Mouse (Mus musculus) liver, adult 2 months (tissue): ENCODE data around the gene Sh2d1b2. TPM values are rescaled to one million over a fixed set of nuclear protein-coding genes. Genes with fewer than 3 reads are reported as not detected.
"Not testable (repeated sequence)": the region's sequence is repeated elsewhere in the genome, so short reads cannot be mapped to it uniquely, and the experiment has no call there.

ENCODE experiments used
- DNase-seq: peaks from one replicate; pipeline ENCODE4 v3.0.0-alpha.2; 2011; ENCODE audit warnings: low read depth, low spot score; ENCODE audit errors: extremely low read depth
- H3K27ac ChIP-seq: fragments of 200-500 bp; replicated peaks from 2 replicates; pipeline ENCODE4 v1.5.1; 2012; ENCODE audit warnings: low read depth, mild to moderate bottlenecking, control low read depth, inconsistent platforms, low read length; ENCODE audit not compliant: insufficient read depth
- H3K27me3 ChIP-seq: fragments of 200-500 bp; 2 replicates; pipeline ENCODE4 v1.6.1; 2012; ENCODE audit warnings: mild to moderate bottlenecking, moderate library complexity, low read length, inconsistent platforms; ENCODE audit not compliant: control insufficient read depth, insufficient read depth
- H3K36me3 ChIP-seq: fragments of 200-500 bp; 2 replicates; pipeline ENCODE4 v1.6.1; 2012; ENCODE audit warnings: low read length, inconsistent platforms; ENCODE audit not compliant: control insufficient read depth, insufficient read depth
- H3K4me1 ChIP-seq: fragments of 200-500 bp; 2 replicates; pipeline ENCODE4 v1.6.1; 2011; ENCODE audit warnings: low read length; ENCODE audit not compliant: control insufficient read depth, insufficient read depth
- H3K4me3 ChIP-seq: fragments of 200-500 bp; 2 replicates; pipeline ENCODE4 v1.5.1; 2011; ENCODE audit warnings: low read depth, mild to moderate bottlenecking, control low read depth, low read length, moderate library complexity; ENCODE audit not compliant: insufficient read depth
- H3K79me2 ChIP-seq: fragments of 200-500 bp; 2 replicates; pipeline ENCODE4 v1.6.1; 2012; ENCODE audit warnings: inconsistent platforms, mild to moderate bottlenecking, low read length, moderate library complexity; ENCODE audit not compliant: control insufficient read depth, insufficient read depth
- H3K9ac ChIP-seq: fragments of 200-500 bp; 2 replicates; pipeline ENCODE4 v1.6.1; 2012; ENCODE audit warnings: low read depth, mild to moderate bottlenecking, control low read depth, inconsistent platforms, low read length
- CTCF ChIP-seq: fragments of 200-500 bp; IDR thresholded peaks from 2 replicates; pipeline ENCODE4 v1.5.1; 2011; ENCODE audit warnings: low read depth, low read length, control low read depth
- POLR2A ChIP-seq: fragments of 200-500 bp; IDR thresholded peaks from 2 replicates; pipeline ENCODE4 v1.6.1; 2011; ENCODE audit warnings: low read length, control low read depth; ENCODE audit not compliant: insufficient read depth; ENCODE audit errors: extremely low read depth
- WGBS: fragments of 180-500 bp; shearing (Covaris S2); methylation state at CpG from one replicate; pipeline ENCODE4 v1.1.7; 2018; 5-methylcytosine and 5-hydroxymethylcytosine counted together
- polyA plus RNA-seq: library from polyadenylated mRNA; depleted of rRNA; stranded (reverse); fragments of >200 nt; gene quantifications from 2 replicates; pipeline ENCODE4 v1.2.3, GENCODE M21; 2012; rRNA removed
- total RNA-seq: library from RNA; depleted of rRNA; stranded (reverse); fragments of >200 nt; gene quantifications from 2 replicates; pipeline ENCODE4 v1.2.3, GENCODE M21; 2014; rRNA removed

The Sh2d1b2 gene
- total RNA-seq (not detected in 2 replicates), polyA plus RNA-seq (not detected in 2 replicates)

- not testable (repeated sequence) for DNase-seq, H3K4me1 ChIP-seq, H3K27ac ChIP-seq, H3K4me3 ChIP-seq, H3K79me2 ChIP-seq, H3K27me3 ChIP-seq, H3K36me3 ChIP-seq, H3K9ac ChIP-seq
- 74% methylated on average over 6 of the region's 6 CpGs for WGBS
Observed at GRCm38 (mm10) chr1:170232688-170233087, at the start of gene Sh2d1b2. Sh2d1b2 (plus strand) TSS chr1:170232749.

GRCm38 (mm10) chr1:170185137-170185536 is 47.4 kb upstream of the Sh2d1b2 start:
- DNase-seq, result no peak
- H3K9ac ChIP-seq, result no peak overlapping the region
- WGBS, result 97% methylated on average over 3 of the region's 3 CpGs
- H3K4me1 ChIP-seq, result no peaks in the 10 kb centered on the region
- no peak overlapping the region for H3K4me3 ChIP-seq
- TF ChIP-seq CTCF (no peak), POLR2A (no peak)
- no peaks in the 10 kb centered on the region for H3K27me3 ChIP-seq
- no peaks in the 10 kb centered on the region for H3K36me3 ChIP-seq
- H3K27ac ChIP-seq, result no peak overlapping the region
- H3K79me2 ChIP-seq, result no peaks in the 10 kb centered on the region

- no peak overlapping the region for H3K9ac ChIP-seq
- no peak for DNase-seq
- no peak overlapping the region for H3K27ac ChIP-seq
- no peaks in the 10 kb centered on the region for H3K4me1 ChIP-seq
- WGBS, result 69% methylated on average over 5 of the region's 5 CpGs
- H3K27me3 ChIP-seq, result no peaks in the 10 kb centered on the region
- H3K4me3 ChIP-seq, result no peak overlapping the region
- no peaks in the 10 kb centered on the region for H3K36me3 ChIP-seq
- no peaks in the 10 kb centered on the region for H3K79me2 ChIP-seq
- TF ChIP-seq CTCF, result no peak
- TF ChIP-seq POLR2A, result no peak
Observed at GRCm38 (mm10) chr1:170186531-170186930, 46.0 kb upstream of the Sh2d1b2 start.

- TF ChIP-seq CTCF, result no peak
- no peak for TF ChIP-seq POLR2A
- H3K79me2 ChIP-seq, result no peaks in the 10 kb centered on the region
- H3K4me1 ChIP-seq, result no peaks in the 10 kb centered on the region
- no peaks in the 10 kb centered on the region for H3K27me3 ChIP-seq
- H3K36me3 ChIP-seq, result peaks cover 11% of the 10 kb centered on the region
- no peak overlapping the region for H3K27ac ChIP-seq
- H3K4me3 ChIP-seq, result no peak overlapping the region
- no peak overlapping the region for H3K9ac ChIP-seq
- DNase-seq, result no peak
- WGBS, result 73% methylated on average over 11 of the region's 11 CpGs
Observed at GRCm38 (mm10) chr1:170188601-170189000, 43.9 kb upstream of the Sh2d1b2 start.

GRCm38 (mm10) chr1:170190225-170190624 is 42.3 kb upstream of the Sh2d1b2 start:
- H3K27me3 ChIP-seq, result no peaks in the 10 kb centered on the region
- H3K4me3 ChIP-seq, result no peak overlapping the region
- no peak overlapping the region for H3K9ac ChIP-seq
- H3K36me3 ChIP-seq, result peaks cover 25% of the 10 kb centered on the region
- 76% methylated on average over 4 of the region's 4 CpGs for WGBS
- no peak for DNase-seq
- H3K79me2 ChIP-seq, result no peaks in the 10 kb centered on the region
- H3K27ac ChIP-seq, result no peak overlapping the region
- TF ChIP-seq CTCF (no peak), POLR2A (no peak)
- no peaks in the 10 kb centered on the region for H3K4me1 ChIP-seq

GRCm38 (mm10) chr1:170191925-170192324 is 40.6 kb upstream of the Sh2d1b2 start:
- Histone ChIP-seq H3K79me2 (no peaks in the 10 kb centered on the region), H3K9ac (no peak overlapping the region), H3K27ac (no peak overlapping the region), H3K27me3 (no peaks in the 10 kb centered on the region), H3K4me1 (peaks cover 9% of the 10 kb centered on the region; the same call in 1 of the 2 replicates), H3K36me3 (peaks cover 30% of the 10 kb centered on the region), H3K4me3 (no peak overlapping the region)
- TF ChIP-seq POLR2A, result no peak
- no peak for TF ChIP-seq CTCF
- 97% methylated on average over 1 of the region's 1 CpGs for WGBS
- DNase-seq, result no peak
